Mouse (Mus musculus) hindbrain, postnatal 0 days (tissue): ENCODE data around the gene Usp53. TPM values are rescaled to one million over a fixed set of nuclear protein-coding genes. Genes with fewer than 3 reads are reported as not detected.
A peak's percentile ranks its signal among the peaks of the same experiment; 100 is the strongest.

Experiments
- ATAC-seq: fragments of 200-750 bp; cut with Nextera tagmentation; 2 replicates; pipeline ENCODE4 v1.8.0; 2017; ENCODE audit warnings: mild to moderate bottlenecking, moderate TSS enrichment, moderate library complexity
- DNase-seq: peaks from one replicate; pipeline ENCODE4 v3.0.0-alpha.2; 2015; ENCODE audit warnings: low spot score
- H3K27ac ChIP-seq: fragments of 300-500 bp; sonication (generic); 2 replicates; pipeline ENCODE4 v1.5.1; 2014; ENCODE audit warnings: mild to moderate bottlenecking
- H3K27me3 ChIP-seq: fragments of 300-500 bp; sonication (generic); 2 replicates; pipeline ENCODE4 v1.6.1; 2014; ENCODE audit warnings: low read length, mixed read lengths; ENCODE audit not compliant: insufficient read depth
- H3K36me3 ChIP-seq: fragments of 300-500 bp; sonication (generic); 2 replicates; pipeline ENCODE4 v1.6.1; 2014; ENCODE audit warnings: low read length, mixed read lengths; ENCODE audit not compliant: insufficient read depth
- H3K4me1 ChIP-seq: fragments of 300-500 bp; sonication (generic); 2 replicates; pipeline ENCODE4 v1.6.1; 2014; ENCODE audit warnings: antibody characterized with exemption, low read length, mixed read lengths; ENCODE audit not compliant: insufficient read depth
- H3K4me2 ChIP-seq: fragments of 300-500 bp; sonication (generic); 2 replicates; pipeline ENCODE4 v1.6.1; 2014; ENCODE audit warnings: low read depth, mild to moderate bottlenecking, low read length, moderate library complexity, mixed read lengths
- H3K4me3 ChIP-seq: fragments of 300-500 bp; sonication (generic); 2 replicates; pipeline ENCODE4 v1.5.1; 2014; ENCODE audit warnings: low read length
- H3K9ac ChIP-seq: fragments of 300-500 bp; sonication (generic); replicated peaks from 2 replicates; pipeline ENCODE4 v1.6.1; 2014; ENCODE audit warnings: mild to moderate bottlenecking, low read length, moderate library complexity, mixed read lengths
- H3K9me3 ChIP-seq: fragments of 300-500 bp; sonication (generic); 2 replicates; pipeline ENCODE4 v1.6.1; 2016; ENCODE audit warnings: low read length, mixed read lengths
- CTCF ChIP-seq: IDR thresholded peaks from 2 replicates; pipeline ENCODE4 v1.5.1; 2016; ENCODE audit warnings: antibody characterized with exemption, control low read depth, low read depth
- WGBS: fragments of 180-500 bp; shearing (Covaris S2); extraction: QIAGEN DNeasy Blood & Tissue Kit; methylation state at CpG from one replicate; pipeline ENCODE4 v1.1.7; 2014; 5-methylcytosine and 5-hydroxymethylcytosine counted together
- polyA plus RNA-seq: library from polyadenylated mRNA; unstranded; fragments of >200 nt; fragmentation: Nextera tagmentation; extraction: Ambion mirVana; gene quantifications from 2 replicates; pipeline ENCODE4 v1.2.1, GENCODE M21; 2015
- total RNA-seq: library from RNA; depleted of rRNA; stranded (reverse); fragments of >200 nt; gene quantifications from 2 replicates; pipeline ENCODE4 v1.2.3, GENCODE M21; 2014

Gene Usp53
- total and polyA plus RNA-seq, 2 experiments from 2014 or later: 14.2 to 15.0 TPM

DNA sequence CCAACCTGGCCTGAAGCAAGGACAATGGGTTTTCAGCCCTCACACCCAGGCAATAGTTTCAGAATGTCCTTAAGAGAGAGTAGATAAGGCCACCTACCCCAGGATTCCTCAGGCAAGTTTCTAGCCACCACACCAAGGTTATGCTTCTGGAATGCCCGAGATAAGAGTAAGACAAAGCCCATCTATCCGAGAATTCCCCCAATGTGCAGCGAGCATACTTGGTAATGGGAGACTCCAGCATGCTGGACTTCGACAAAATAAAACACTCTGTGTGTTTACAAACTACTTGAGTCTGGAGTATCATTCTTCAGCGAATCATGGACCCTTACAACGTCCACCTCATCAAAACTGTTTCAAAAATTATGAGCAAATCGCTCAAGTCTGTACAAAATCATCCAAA lies 61.2 kb downstream of the Usp53 start:
- no peak for DNase-seq
- no peak for TF ChIP-seq CTCF
- Histone ChIP-seq H3K9me3 (no peaks in the 10 kb centered on the region), H3K27me3 (no peaks in the 10 kb centered on the region), H3K9ac (no peak overlapping the region), H3K27ac (no peak overlapping the region), H3K4me3 (no peak overlapping the region), H3K36me3 (no peaks in the 10 kb centered on the region), H3K4me1 (no peaks in the 10 kb centered on the region), H3K4me2 (peak overlapping the region; percentile 62; the same call in 1 of the 2 replicates)
- 75% methylated on average over 7 of the region's 7 CpGs for WGBS
- no peak for ATAC-seq

DNA sequence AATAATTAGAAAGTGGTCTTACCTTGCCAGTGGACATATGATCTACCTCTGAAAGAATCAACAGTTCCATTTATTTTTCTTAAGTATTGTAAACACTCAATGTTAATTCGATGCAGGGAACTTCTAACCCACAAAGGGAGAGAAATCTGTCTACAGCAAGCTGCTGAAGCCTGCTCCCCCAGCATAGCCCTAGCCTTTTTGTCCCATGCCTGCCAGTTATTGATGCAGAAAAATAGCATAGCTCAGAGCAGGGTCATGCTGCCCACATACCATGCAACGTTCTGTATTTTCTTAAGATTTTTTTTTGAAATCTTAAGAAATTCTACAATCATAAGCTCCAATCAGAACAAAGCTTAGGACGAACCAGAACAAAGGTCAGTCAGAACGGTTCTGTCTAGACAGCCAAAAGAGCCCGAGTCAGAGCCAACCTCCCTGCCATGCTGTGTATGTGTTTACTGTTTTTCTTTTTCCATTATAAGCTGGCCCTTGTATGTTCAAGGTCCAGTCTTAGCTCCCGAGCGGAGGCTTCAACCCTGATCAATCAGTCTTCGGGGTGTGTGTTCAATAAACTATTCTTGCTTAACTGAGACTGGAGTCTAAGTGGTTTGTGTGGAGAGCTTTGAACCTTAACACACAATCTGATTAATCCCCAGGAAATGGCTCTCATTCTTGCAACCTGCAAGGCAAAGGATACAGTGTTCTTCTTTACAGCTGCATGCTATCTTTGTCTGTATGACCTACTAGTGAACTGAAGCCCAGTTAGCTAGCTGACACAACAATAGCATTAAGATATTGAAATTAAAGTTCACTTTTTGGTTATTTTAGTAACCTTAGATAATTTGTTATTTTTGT lies 62.4 kb downstream of the Usp53 start:
- WGBS: 85% methylated on average over 8 of the region's 8 CpGs
- Histone ChIP-seq H3K27ac (no peak overlapping the region), H3K9me3 (no peaks in the 10 kb centered on the region), H3K36me3 (no peaks in the 10 kb centered on the region), H3K9ac (no peak overlapping the region), H3K4me3 (no peak overlapping the region), H3K27me3 (no peaks in the 10 kb centered on the region), H3K4me2 (no peak overlapping the region), H3K4me1 (no peaks in the 10 kb centered on the region)
- ATAC-seq: no peak
- no peak for DNase-seq
- TF ChIP-seq CTCF: no peak

DNA sequence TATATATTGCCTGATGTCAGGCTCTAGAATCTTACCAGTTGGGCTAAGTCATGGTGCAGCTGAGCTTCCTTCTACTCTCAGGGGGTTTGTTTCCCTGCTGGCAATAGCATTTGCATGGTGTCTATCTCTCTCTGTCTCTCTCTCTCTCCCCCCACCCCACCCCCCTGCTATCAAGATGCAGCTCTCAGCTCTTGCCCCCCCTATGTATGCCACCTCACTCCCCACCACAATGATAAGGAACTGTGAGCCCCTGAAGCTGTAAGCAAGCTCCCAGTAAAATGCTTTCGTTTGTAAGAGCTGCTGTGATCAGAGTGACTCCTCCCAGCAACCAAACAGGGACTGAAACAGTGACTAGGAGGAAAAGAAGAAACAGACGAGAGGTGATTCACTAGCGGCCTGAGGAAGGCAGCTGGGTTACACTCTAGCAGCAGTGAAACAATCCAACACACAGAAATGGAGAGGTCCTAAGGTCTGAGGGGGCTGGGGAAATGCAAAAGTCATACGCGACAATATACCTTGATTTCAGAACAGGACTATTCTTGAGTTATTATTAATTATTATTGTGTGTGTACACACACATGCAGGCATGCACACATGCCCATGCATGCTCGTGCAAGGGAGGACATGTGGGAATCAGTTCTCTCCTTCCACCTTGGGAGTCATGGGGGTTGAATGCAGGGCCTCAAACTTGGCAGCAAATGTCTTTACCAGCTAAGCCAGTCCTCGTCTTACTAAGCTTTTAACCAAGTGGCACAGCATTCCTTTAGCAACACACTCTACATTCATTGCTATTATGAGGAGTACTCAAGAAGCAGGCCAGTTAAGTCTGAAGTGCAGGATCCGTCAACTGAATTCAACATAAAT lies 63.5 kb downstream of the Usp53 start:
- Histone ChIP-seq H3K4me3 (no peak overlapping the region), H3K4me1 (no peaks in the 10 kb centered on the region), H3K9me3 (no peaks in the 10 kb centered on the region), H3K27me3 (no peaks in the 10 kb centered on the region), H3K4me2 (no peak overlapping the region), H3K27ac (no peak overlapping the region), H3K9ac (no peak overlapping the region), H3K36me3 (no peaks in the 10 kb centered on the region)
- WGBS: 63% methylated on average over 8 of the region's 8 CpGs
- no peak for DNase-seq
- no peak for TF ChIP-seq CTCF
- no peak for ATAC-seq

- DNase-seq (no peak), ATAC-seq (no peak)
- no peaks in the 10 kb centered on the region for H3K27me3 ChIP-seq
- H3K36me3 ChIP-seq: no peaks in the 10 kb centered on the region
- H3K9me3 ChIP-seq: no peaks in the 10 kb centered on the region
- no peak within 1 kb of the TSS for H3K4me2 ChIP-seq
- H3K4me1 ChIP-seq: no peaks in the 10 kb centered on the region
- no peak within 1 kb of the TSS for H3K27ac ChIP-seq
- H3K9ac ChIP-seq: no peak within 1 kb of the TSS
- no peak within 1 kb of the TSS for H3K4me3 ChIP-seq
- 75% methylated on average over 8 of the region's 8 CpGs for WGBS
- no peak for TF ChIP-seq CTCF
These were observed 65.0 kb downstream of the Usp53 start, which contains the start of gene Gm10959 for GRCm38 (mm10) chr3:122919260-122919659. Gene Gm10959 (minus strand): TSS chr3:122919360.

DNA sequence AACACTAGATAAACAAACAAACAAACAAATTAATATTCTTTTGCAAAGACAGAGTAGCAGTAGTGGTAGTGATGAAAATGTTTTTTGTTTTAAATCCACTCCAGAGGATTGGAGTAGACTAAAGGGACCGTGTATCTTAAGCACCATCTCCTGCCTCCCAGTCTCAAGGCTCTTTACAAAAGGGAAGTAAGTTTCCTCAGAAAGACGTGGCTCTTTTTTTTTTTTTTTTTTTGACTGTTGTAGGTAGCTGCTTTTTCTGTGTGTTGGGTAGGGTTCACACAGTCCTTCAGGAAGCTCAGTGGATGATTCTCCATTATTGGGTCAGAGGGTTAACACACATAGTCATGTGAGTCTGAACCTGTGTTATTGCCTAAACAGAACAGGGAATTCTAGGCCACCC lies 65.6 kb downstream of the Usp53 start:
- TF ChIP-seq CTCF: no peak
- no peaks in the 10 kb centered on the region for H3K36me3 ChIP-seq
- no peaks in the 10 kb centered on the region for H3K4me1 ChIP-seq
- H3K4me2 ChIP-seq: no peak overlapping the region
- H3K27ac ChIP-seq: no peak overlapping the region
- no peaks in the 10 kb centered on the region for H3K9me3 ChIP-seq
- no peak for ATAC-seq
- WGBS: 67% methylated on average over 2 of the region's 2 CpGs
- H3K9ac ChIP-seq: no peak overlapping the region
- no peak overlapping the region for H3K4me3 ChIP-seq
- DNase-seq: no peak
- no peaks in the 10 kb centered on the region for H3K27me3 ChIP-seq

GRCm38 (mm10) chr3:122916191-122916680 lies 68.1 kb downstream of the Usp53 start:
- no peaks in the 10 kb centered on the region for H3K9me3 ChIP-seq
- TF ChIP-seq CTCF: no peak
- ATAC-seq (no peak), DNase-seq (no peak)
- H3K4me3 ChIP-seq: no peak overlapping the region
- no peaks in the 10 kb centered on the region for H3K36me3 ChIP-seq
- no peaks in the 10 kb centered on the region for H3K4me1 ChIP-seq
- H3K27ac ChIP-seq: no peak overlapping the region
- no peak overlapping the region for H3K9ac ChIP-seq
- no peaks in the 10 kb centered on the region for H3K27me3 ChIP-seq
- 91% methylated on average over 6 of the region's 6 CpGs for WGBS
- H3K4me2 ChIP-seq: no peak overlapping the region
